Mouse (Mus musculus): ENCODE data around the gene Olfr1295.

DNA sequence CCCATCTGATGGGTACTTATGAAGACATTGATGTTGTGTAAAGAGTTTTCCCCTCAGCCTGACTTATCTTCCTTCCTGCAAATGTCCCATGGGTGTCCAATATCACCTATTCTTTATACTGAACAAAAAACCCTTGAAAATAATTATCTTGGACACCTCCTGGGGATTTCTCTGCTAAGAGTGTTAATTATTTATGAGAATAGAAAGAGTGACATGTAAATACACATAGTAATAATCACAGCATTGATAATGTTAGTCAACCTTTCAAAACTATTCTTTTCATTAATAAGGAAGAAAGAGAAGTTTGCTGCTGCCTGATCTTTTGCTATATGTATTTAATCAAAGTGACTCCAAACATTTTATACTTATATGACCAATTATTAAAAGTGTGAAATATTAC, at the start of gene Olfr1295:
- no peak for TF ChIP-seq CTCF (IDR thresholded peaks at IDR 0.05; ENCODE audit: extremely low read depth, insufficient read depth, low read length)
- TF ChIP-seq POLR2A (IDR thresholded peaks at IDR 0.05; ENCODE audit: extremely low read depth, insufficient read depth, low read length), result no peak
